Mouse (Mus musculus) hindbrain, embryonic 10.5 days (tissue): ENCODE data around the gene Gm11634. TPM values are rescaled to one million over a fixed set of nuclear protein-coding genes. Genes with fewer than 3 reads are reported as not detected.
"Not testable (repeated sequence)": the region's sequence is repeated elsewhere in the genome, so short reads cannot be mapped to it uniquely, and the experiment has no call there.

ENCODE experiments used
- DNase-seq: peaks from one replicate; pipeline ENCODE4 v3.0.0-alpha.2; 2017; ENCODE audit warnings: low spot score
- H3K27ac ChIP-seq: fragments of 300-500 bp; sonication (generic); 2 replicates; pipeline ENCODE4 v1.5.1; 2016; ENCODE audit warnings: mild to moderate bottlenecking, moderate library complexity
- H3K27me3 ChIP-seq: fragments of 300-500 bp; sonication (generic); 2 replicates; pipeline ENCODE4 v1.6.1; 2016; ENCODE audit warnings: mild to moderate bottlenecking; ENCODE audit not compliant: poor library complexity, insufficient read depth, severe bottlenecking
- H3K36me3 ChIP-seq: fragments of 300-500 bp; sonication (generic); 2 replicates; pipeline ENCODE4 v1.6.1; 2016; ENCODE audit warnings: mild to moderate bottlenecking, moderate library complexity
- H3K4me1 ChIP-seq: fragments of 300-500 bp; sonication (generic); replicated peaks from 2 replicates; pipeline ENCODE4 v1.6.1; 2016; ENCODE audit warnings: mild to moderate bottlenecking
- H3K4me3 ChIP-seq: fragments of 300-500 bp; sonication (generic); 2 replicates; pipeline ENCODE4 v1.5.1; 2016; ENCODE audit warnings: mild to moderate bottlenecking, moderate library complexity
- H3K9me3 ChIP-seq: fragments of 300-500 bp; sonication (generic); 2 replicates; pipeline ENCODE4 v1.6.1; 2016; ENCODE audit warnings: mild to moderate bottlenecking, moderate library complexity
- WGBS: fragments of 180-500 bp; shearing (Covaris S2); methylation state at CpG from one replicate; pipeline ENCODE4 v1.1.7; 2016; 5-methylcytosine and 5-hydroxymethylcytosine counted together
- polyA plus RNA-seq: library from polyadenylated mRNA; unstranded; fragments of >200 nt; fragmentation: Nextera tagmentation; extraction: Ambion mirVana; gene quantifications from 2 replicates; pipeline ENCODE4 v1.2.1, GENCODE M21; 2016

The Gm11634 gene
- not detected in 2 replicates for polyA plus RNA-seq

DNA sequence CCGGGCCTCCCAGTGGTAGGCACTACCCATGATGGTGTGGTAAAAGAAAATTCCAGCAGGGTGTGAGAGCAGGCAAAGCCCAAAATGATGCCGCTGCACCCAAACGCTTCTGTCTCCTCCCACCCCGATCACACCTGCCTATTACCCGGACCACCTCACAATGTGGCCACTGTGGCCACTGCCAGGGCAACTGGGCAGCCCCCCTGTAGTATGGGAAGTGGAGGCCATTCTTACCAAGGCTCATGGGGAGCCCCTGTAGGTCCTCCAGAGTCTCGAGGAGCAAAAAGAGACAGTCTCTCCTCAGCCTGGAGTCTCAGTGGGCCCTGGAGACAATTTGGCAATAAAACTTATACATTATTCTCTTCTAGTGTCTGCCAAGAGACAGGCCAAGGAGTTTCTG lies at the start of gene Gm11634:
Gene Gm11634, minus strand, starts transcription at position 101 of the 400 bp plus-strand sequence.
- H3K4me1 ChIP-seq = peaks cover under 1% of the 10 kb centered on the region; the same call in 1 of the 2 replicates
- no peak within 1 kb of the TSS for H3K4me3 ChIP-seq
- DNase-seq = no peak
- H3K9me3 ChIP-seq = no peaks in the 10 kb centered on the region
- peaks cover 11% of the 10 kb centered on the region; the same call in 1 of the 2 replicates for H3K27me3 ChIP-seq
- no peaks in the 10 kb centered on the region for H3K36me3 ChIP-seq
- H3K27ac ChIP-seq = no peak within 1 kb of the TSS
- 83% methylated on average over 6 of the region's 6 CpGs for WGBS

DNA sequence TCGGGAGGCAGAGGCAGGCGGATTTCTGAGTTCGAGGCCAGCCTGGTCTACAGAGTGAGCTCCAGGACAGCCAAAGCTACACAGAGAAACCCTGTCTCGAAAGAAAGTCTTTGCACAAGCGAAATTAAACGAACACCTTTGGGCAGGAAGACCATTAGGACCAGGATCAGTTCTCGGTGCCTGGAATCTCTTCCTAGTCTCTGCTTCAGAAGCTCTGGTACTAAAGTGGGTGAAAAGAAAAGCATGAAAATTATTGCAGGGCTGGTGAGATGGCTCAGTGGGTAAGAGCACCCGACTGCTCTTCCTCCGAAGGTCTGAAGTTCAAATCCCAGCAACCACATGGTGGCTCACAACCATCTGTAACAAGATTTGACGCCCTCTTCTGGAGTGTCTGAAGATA lies 48.0 kb upstream of the Gm11634 start:
- 92% methylated on average over 10 of the region's 10 CpGs for WGBS
- not testable (repeated sequence) for H3K9me3 ChIP-seq, H3K4me3 ChIP-seq, H3K36me3 ChIP-seq, H3K27ac ChIP-seq, H3K27me3 ChIP-seq, DNase-seq
- H3K4me1 ChIP-seq = peaks cover 10% of the 10 kb centered on the region

DNA sequence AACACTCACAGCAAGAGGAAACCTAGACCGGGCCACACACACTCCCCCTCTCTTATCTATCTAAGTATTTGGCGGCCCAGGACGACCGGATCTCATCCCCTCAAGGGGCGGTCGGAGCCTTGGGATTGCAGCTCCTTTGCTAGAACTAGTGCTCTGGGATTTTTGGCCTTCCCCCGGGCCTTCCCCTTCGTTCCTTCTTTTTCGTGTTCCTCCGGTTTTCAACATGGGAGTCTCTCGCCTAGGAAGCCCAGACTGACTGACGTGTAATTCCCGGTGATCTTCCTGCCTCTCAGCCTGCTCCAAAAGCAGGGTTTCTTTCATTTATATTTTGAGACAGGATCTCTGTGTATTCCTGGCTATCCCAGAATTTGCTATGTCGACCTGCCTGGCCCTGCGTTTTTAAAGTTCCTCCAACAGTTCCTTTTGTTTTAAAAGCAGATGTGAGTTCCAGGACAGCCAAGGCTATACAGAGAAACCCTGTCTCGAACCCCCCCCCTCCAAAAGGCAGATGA lies 47.3 kb upstream of the Gm11634 start:
- H3K36me3 ChIP-seq, H3K9me3 ChIP-seq, H3K27me3 ChIP-seq: not testable (repeated sequence)
- peak; percentile 35 for DNase-seq
- peak overlapping the region; percentile 95 for H3K27ac ChIP-seq
- peaks cover 10% of the 10 kb centered on the region for H3K4me1 ChIP-seq
- 11% methylated on average over 16 of the region's 16 CpGs for WGBS
- H3K4me3 ChIP-seq = peak overlapping the region; percentile 38

DNA sequence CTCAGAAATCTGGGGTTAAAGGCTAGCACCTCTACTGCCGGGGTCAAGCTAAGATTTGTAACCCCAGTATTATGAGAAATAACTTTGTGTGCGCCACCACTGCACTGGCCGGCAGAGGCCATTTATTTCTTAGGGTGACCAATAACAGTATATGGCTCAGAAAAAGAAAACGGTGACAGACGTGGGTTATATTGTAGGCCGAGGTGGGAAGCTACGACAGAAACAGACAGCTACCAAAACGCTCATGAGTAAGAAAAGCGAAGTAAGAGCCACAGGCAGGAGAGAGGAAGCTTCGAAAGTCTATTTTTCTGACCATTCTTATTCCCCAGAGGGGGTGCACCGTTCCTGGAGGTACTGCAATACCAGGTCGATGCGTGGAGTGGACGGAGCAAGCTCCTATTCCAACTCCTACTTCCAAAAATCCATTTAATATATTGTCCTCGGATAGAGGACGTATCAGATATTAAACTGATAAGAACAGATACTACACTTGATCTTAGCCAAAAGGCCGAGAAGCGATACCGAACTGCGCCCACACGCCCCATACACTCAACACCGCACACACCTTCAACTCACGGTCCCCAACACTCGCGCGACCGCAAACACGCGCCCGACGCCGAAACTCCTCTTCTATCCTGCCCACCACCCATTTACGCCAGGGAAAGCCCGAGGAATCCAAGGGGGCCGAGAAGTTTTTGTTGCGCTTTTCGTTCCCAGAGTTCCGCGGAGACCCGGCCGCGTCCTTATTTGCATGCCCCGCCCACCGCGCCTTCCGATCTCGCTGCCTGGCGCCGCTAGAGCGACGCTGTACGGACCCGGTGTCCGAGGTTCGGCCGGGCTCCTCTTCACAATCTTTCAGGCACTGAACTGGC lies 46.6 kb upstream of the Gm11634 start:
- peak; percentile 84 for DNase-seq
- H3K27me3 ChIP-seq, H3K36me3 ChIP-seq, H3K9me3 ChIP-seq: not testable (repeated sequence)
- under 1% methylated on average over 45 of the region's 56 CpGs for WGBS
- H3K4me1 ChIP-seq = peaks cover 14% of the 10 kb centered on the region
- H3K4me3 ChIP-seq = peak overlapping the region; percentile 38
- H3K27ac ChIP-seq = peak overlapping the region; percentile 95

DNA sequence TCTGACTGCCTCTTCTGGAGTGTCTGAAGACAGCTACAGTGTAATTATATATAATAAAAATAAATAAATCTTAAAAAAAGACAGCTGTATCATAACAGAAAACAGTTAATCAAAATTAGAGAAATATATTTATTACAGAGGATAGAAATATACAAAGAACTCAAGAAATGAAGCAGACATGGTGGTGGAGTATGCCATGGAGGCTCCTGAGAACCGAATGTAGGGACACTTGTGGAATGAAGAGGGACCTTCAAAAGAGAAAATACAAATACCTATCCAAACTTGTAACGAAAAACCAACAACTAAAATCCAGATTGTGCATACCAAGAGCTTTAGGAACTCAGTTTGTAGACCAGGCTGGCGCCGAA lies 46.0 kb upstream of the Gm11634 start:
- H3K27me3 ChIP-seq, H3K36me3 ChIP-seq, H3K9me3 ChIP-seq, H3K4me3 ChIP-seq, DNase-seq, H3K27ac ChIP-seq: not testable (repeated sequence)
- 3% methylated on average over 4 of the region's 4 CpGs for WGBS
- peaks cover 14% of the 10 kb centered on the region for H3K4me1 ChIP-seq

DNA sequence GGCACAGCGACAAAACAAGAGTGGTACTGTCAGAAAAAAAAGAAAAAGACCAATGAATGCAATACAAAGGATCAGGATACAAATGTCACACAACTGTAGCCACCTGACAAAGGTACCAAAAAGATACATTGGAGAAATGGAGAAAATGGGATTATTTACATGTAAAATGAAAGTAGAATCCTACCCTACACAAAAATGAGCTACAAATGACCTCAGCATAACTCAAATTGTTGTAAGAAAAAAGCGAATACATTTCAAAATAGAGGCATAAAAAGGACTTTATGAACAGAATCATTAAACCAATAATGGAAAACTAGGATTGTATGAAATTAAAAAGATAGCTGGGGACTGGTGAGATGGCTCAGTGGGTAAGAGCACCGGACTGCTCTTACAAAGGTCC lies 45.5 kb upstream of the Gm11634 start:
- WGBS = 65% methylated on average over 3 of the region's 3 CpGs
- Histone ChIP-seq H3K27ac (no peak overlapping the region), H3K9me3 (0 out of 2 replicates have a peak, but pooled peaks cover 5% of the 10 kb centered on the region), H3K4me1 (peaks cover 14% of the 10 kb centered on the region), H3K27me3 (no peaks in the 10 kb centered on the region), H3K4me3 (no peak overlapping the region), H3K36me3 (no peaks in the 10 kb centered on the region)
- no peak for DNase-seq

DNA sequence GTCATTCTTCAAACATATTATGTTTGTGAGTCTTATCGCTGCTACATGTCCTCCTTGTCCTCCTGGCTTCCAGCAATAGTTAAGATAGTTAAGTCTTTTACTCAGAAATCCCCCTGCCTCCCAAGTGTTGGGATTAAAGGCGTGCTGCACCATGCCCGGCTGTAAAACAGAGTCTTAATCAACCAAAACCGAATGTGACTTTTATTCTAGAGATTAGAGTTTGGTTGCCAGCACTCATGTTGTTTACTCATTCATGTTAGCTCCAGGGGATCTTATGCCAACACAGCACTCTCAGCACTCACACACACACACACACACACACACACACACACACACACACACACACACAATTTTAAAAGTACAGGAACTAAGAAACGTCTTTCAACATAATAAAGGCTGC lies 43.9 kb upstream of the Gm11634 start:
- H3K4me3 ChIP-seq = no peak overlapping the region

DNA sequence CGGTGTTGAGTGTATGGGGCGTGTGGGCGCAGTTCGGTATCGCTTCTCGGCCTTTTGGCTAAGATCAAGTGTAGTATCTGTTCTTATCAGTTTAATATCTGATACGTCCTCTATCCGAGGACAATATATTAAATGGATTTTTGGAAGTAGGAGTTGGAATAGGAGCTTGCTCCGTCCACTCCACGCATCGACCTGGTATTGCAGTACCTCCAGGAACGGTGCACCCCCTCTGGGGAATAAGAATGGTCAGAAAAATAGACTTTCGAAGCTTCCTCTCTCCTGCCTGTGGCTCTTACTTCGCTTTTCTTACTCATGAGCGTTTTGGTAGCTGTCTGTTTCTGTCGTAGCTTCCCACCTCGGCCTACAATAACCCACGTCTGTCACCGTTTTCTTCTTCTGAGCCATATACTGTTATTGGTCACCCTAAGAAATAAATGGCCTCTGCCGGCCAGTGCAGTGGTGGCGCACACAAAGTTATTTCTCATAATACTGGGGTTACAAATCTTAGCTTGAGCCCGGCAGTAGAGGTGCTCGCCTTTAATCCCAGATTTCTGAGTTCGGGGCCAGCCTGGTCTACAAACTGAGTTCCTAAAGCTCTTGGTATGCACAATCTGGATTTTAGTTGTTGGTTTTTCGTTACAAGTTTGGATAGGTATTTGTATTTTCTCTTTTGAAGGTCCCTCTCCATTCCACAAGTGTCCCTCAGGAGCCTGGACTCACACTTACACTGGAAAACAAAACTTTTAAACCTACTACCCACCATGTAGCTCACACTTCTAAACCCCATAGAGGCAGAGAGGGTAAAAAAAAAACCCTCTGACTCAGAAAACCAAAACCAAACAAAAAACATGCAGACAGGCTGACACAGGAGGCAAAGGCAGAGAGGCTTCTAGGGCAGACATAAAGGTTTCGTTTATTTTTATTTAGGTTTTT lies 42.9 kb upstream of the Gm11634 start:
- not testable (repeated sequence) for H3K9me3 ChIP-seq, H3K36me3 ChIP-seq, H3K4me3 ChIP-seq, H3K27me3 ChIP-seq
- Histone ChIP-seq H3K4me1 (peaks cover 14% of the 10 kb centered on the region), H3K27ac (peak overlapping the region; percentile 88)
- DNase-seq = peak; percentile 73
- 6% methylated on average over 15 of the region's 26 CpGs for WGBS

More for the DNA sequence above, 43.9 kb upstream of the Gm11634 start:
- Histone ChIP-seq H3K9me3 (no peaks in the 10 kb centered on the region), H3K36me3 (no peaks in the 10 kb centered on the region), H3K27ac (no peak overlapping the region), H3K27me3 (no peaks in the 10 kb centered on the region), H3K4me1 (peaks cover 14% of the 10 kb centered on the region)
- DNase-seq = no peak
- WGBS = 60% methylated on average over 5 of the region's 5 CpGs

DNA sequence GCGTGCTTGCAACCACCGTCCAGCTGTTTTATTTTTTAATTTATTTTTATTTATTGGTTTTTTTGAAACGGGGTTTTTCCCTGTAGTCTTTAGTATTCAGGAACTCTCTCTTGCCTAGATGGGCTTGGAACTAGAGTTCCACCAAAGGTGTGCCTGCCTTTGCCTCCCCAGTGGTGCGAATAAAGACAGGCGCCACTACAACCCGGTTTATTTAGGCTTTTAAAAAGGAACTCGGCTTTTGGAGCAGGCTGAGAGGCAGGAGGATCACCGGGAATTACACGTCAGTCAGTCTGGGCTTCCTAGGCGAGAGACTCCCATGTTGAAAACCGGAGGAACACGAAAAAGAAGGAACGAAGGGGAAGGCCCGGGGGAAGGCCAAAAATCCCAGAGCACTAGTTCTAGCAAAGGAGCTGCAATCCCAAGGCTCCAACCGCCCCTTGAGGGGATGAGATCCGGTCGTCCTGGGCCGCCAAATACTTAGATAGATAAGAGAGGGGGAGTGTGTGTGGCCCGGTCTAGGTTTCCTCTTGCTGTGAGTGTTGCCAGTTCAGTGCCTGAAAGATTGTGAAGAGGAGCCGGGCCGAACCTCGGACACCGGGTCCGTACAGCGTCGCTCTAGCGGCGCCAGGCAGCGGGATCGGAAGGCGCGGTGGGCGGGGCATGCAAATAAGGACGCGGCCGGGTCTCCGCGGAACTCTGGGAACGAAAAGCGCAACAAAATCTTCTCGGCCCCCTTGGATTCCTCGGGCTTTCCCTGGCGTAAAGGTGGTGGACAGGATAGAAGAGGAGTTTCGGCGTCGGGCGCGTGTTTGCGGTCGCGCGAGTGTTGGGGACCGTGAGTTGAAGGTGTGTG lies 42.0 kb upstream of the Gm11634 start:
- not testable (repeated sequence) for H3K36me3 ChIP-seq, H3K27me3 ChIP-seq, H3K9me3 ChIP-seq
- H3K4me1 ChIP-seq = peaks cover 10% of the 10 kb centered on the region; the same call in 1 of the 2 replicates
- WGBS = 6% methylated on average over 53 of the region's 53 CpGs
- DNase-seq = peak; percentile 79
- H3K4me3 ChIP-seq = peak overlapping the region; percentile 44
- peak overlapping the region; percentile 88 for H3K27ac ChIP-seq

DNA sequence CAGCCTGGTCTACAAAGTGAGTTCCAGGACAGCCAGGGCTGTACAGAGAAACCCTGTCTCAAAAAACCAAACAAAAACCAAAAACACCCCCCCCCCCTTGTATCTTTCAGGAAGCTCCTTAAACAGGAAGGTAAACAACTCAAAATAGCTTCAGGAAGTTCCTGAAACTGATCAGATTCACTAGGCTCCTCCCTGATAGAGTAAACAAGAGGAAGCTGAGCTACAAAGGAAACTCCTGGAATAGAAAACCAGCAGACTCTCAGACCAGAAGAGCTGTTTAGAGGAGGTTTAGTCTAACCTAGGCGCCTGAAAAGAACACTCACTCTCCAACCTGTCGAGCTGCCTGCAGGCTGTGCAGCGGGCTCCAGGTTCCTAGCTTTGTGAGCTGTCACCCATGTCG lies 40.7 kb upstream of the Gm11634 start:
- Histone ChIP-seq H3K36me3 (peaks cover 17% of the 10 kb centered on the region), H3K27me3 (no peaks in the 10 kb centered on the region), H3K9me3 (no peaks in the 10 kb centered on the region), H3K27ac (no peak overlapping the region), H3K4me3 (no peak overlapping the region), H3K4me1 (peaks cover 13% of the 10 kb centered on the region; the same call in 1 of the 2 replicates)
- whole genome bisulfite sequencing = 88% methylated on average over 4 of the region's 4 CpGs
- no peak for DNase-seq

DNA sequence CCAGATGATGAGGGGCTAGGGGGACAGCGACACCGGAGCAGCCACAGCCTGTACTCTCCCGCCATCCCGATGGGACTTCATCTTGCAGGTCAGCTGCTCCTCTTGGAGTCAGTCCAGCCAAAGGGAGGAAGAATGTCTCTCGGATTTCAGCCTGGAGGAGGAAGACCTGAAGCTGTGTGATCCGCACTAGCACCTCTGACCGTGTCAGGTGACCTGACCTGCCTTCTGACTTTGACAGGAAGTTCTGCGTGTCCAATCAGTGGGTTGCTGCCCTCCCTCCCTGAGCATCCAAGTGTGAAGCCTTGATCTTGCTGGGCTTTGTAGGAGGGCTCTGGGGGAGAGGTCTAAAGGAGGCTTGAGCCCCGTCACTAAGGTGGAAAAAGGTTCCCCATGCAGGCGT lies 36.6 kb upstream of the Gm11634 start:
- 72% methylated on average over 10 of the region's 10 CpGs for WGBS
- H3K27ac ChIP-seq = no peak overlapping the region
- H3K27me3 ChIP-seq = no peaks in the 10 kb centered on the region
- DNase-seq = no peak
- H3K9me3 ChIP-seq = no peaks in the 10 kb centered on the region
- peaks cover 33% of the 10 kb centered on the region for H3K36me3 ChIP-seq
- peaks cover 5% of the 10 kb centered on the region; the same call in 1 of the 2 replicates for H3K4me1 ChIP-seq
- no peak overlapping the region for H3K4me3 ChIP-seq
